8 mouse cellular contexts compared by ENCODE assay signal in the genomic region with DNA sequence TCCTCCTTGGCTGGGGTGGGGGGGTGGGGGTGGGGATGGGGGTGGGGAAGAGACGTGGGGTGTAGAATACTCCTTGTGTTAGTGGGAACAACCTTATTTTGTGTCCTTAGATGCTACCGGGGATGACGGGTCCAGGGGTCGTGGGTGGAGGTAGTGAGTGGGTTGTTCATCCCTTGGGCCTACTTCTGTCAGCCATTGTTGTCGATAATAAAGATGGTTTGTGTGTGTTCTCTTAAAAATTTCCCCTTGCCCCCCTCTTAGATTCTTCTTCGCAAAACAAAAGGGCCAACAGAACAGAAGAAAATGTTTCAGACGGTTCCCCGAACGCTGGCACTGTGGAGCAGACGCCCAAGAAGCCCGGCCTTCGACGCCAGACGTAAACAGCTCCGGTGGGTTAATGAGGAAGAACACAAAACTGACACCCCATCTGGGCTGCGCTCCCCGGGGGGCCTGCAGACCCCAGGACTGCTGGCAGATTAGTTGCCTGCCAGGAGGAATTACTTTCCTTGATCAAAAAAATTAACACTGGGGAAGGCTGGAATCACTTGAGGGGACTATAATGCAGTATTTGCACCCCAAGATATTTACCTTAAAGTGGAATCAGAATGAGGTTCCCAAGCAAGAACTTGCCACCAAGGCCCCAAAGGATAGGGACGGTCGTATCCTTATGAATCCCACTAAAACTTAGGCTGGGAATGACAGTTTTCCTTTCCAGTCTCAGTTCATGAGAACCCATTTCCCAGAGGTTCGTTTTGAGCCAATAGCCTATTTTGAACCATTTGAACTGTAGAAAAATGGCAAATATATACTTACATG. TPM values are rescaled to one million over a fixed set of nuclear protein-coding genes. Genes with fewer than 3 reads are reported as not detected.
A peak's percentile ranks its signal among the peaks of the same experiment; 100 is the strongest.
DNase-seq lines count a peak whose midpoint lies in the region; ATAC-seq and TF ChIP-seq lines count a peak whose summit lies in the region.

No protein-coding gene starts in this region.

- peak overlapping the region; percentile 95 for H3K4me2 ChIP-seq in heart, embryonic 13.5 days
- H3K4me2 ChIP-seq in intestine, embryonic 16.5 days (ENCODE audit: low read depth, low read length): peak overlapping the region; percentile 92
- H3K4me2 ChIP-seq in neural tube, embryonic 12.5 days (replicated peaks): peak overlapping the region; percentile 93

- H3K9ac ChIP-seq in heart, embryonic 13.5 days: peak overlapping the region; percentile 98
- H3K9ac ChIP-seq in intestine, embryonic 16.5 days (ENCODE audit: low read depth, low read length): peak overlapping the region; percentile 94
- peak overlapping the region; percentile 87 for H3K9ac ChIP-seq in neural tube, embryonic 12.5 days

- peaks cover 49% of the 10 kb centered on the region for H3K4me1 ChIP-seq in heart, embryonic 13.5 days
- H3K4me1 ChIP-seq in cortical plate, adult 2 months (ENCODE audit: control insufficient read depth, insufficient read depth, low read length): peaks cover 3% of the 10 kb centered on the region; the same call in 1 of the 2 replicates
- H3K4me1 ChIP-seq in intestine, embryonic 16.5 days (ENCODE audit: control insufficient read depth, insufficient read depth, low read length): peaks cover 21% of the 10 kb centered on the region
- peaks cover 42% of the 10 kb centered on the region for H3K4me1 ChIP-seq in neural tube, embryonic 12.5 days

- H3K4me3 ChIP-seq in heart, embryonic 13.5 days: peak overlapping the region; percentile 97
- peak overlapping the region; percentile 94 for H3K4me3 ChIP-seq in cortical plate, adult 2 months (ENCODE audit: insufficient read depth, low read length)
- H3K4me3 ChIP-seq in intestine, embryonic 16.5 days (ENCODE audit: low read length): peak overlapping the region; percentile 77
- H3K4me3 ChIP-seq in neural tube, embryonic 12.5 days: peak overlapping the region; percentile 90

- intact Hi-C loops in heart, postnatal 25 days (cut with DNase I): loop anchor here (5.0 kb wide), 1 partner anchor 130 kb away; a partner anchor contains a TSS

- no peak for TF ChIP-seq POLR2A in cortical plate, adult 2 months (IDR thresholded peaks at IDR 0.05; ENCODE audit: extremely low read depth, insufficient read depth, low read length)

- ATAC-seq in heart, embryonic 13.5 days (ENCODE audit: extremely low read depth, insufficient number of reproducible peaks, low FRiP score, low TSS enrichment): no peak
- no peak for ATAC-seq in intestine, embryonic 16.5 days
- no peak for ATAC-seq in neural tube, embryonic 12.5 days (ENCODE audit: low FRiP score, low read depth)

- H3K27ac ChIP-seq in heart, embryonic 13.5 days (replicated peaks): peak overlapping the region; percentile 99
- no peak overlapping the region for H3K27ac ChIP-seq in cortical plate, adult 2 months (ENCODE audit: insufficient read depth, low read length)
- H3K27ac ChIP-seq in intestine, embryonic 16.5 days (ENCODE audit: low read length): peak overlapping the region; percentile 14; the same call in 1 of the 2 replicates
- H3K27ac ChIP-seq in neural tube, embryonic 12.5 days: no peak overlapping the region

- DNase-seq in heart, postnatal 25 days (ENCODE audit: low spot score): no peak
- peak; percentile 27 for DNase-seq in CD4-positive helper T cell, adult 2 months (ENCODE audit: low read depth, low spot score)
- DNase-seq in layer of hippocampus, adult 11-12 months (ENCODE audit: low spot score): no peak
- no peak for DNase-seq in urinary bladder, postnatal 10 days (ENCODE audit: low spot score)

- 6% methylated on average over 20 of the region's 20 CpGs for WGBS in heart, embryonic 13.5 days
- WGBS in intestine, embryonic 16.5 days: 8% methylated on average over 20 of the region's 20 CpGs
- 7% methylated on average over 20 of the region's 20 CpGs for WGBS in neural tube, embryonic 12.5 days

- H3K9me3 ChIP-seq in heart, embryonic 13.5 days: no peaks in the 10 kb centered on the region
- no peaks in the 10 kb centered on the region for H3K9me3 ChIP-seq in intestine, embryonic 16.5 days (ENCODE audit: control insufficient read depth, low read length)
- H3K9me3 ChIP-seq in neural tube, embryonic 12.5 days: no peaks in the 10 kb centered on the region

- H3K36me3 ChIP-seq in heart, embryonic 13.5 days: peaks cover 22% of the 10 kb centered on the region
- no peaks in the 10 kb centered on the region for H3K36me3 ChIP-seq in intestine, embryonic 16.5 days (ENCODE audit: control insufficient read depth, insufficient read depth, low read length)
- no peaks in the 10 kb centered on the region for H3K36me3 ChIP-seq in neural tube, embryonic 12.5 days

- no peak for TF ChIP-seq CTCF in cortical plate, adult 2 months (IDR thresholded peaks at IDR 0.05; ENCODE audit: extremely low read depth, insufficient read depth, low read length)

- 0 out of 2 replicates have a peak, but pooled peaks cover 3% of the 10 kb centered on the region for H3K27me3 ChIP-seq in heart, embryonic 13.5 days (replicated peaks)
- H3K27me3 ChIP-seq in intestine, embryonic 16.5 days (replicated peaks; ENCODE audit: control insufficient read depth, insufficient read depth, low read length): no peaks in the 10 kb centered on the region
- H3K27me3 ChIP-seq in neural tube, embryonic 12.5 days (replicated peaks): no peaks in the 10 kb centered on the region

RNA-seq across cellular contexts. Expression of a gene that starts 1.7 kb away (rescaled TPM):
- polyA plus RNA-seq in heart, embryonic 13.5 days (2015; fragmentation: Nextera tagmentation; extraction: Ambion mirVana): 14.4 and 17.4 TPM in 2 replicates
- 10 to 100 TPM; 40.3 to 49.5 TPM for total RNA-seq in heart, postnatal 25 days (2021)
- 20.0 and 20.6 TPM in 2 replicates for polyA plus RNA-seq in cortical plate, adult 2 months (2012; rRNA removed)
- 10.6 and 12.4 TPM in 2 replicates for polyA plus RNA-seq in intestine, embryonic 16.5 days (2015; fragmentation: Nextera tagmentation; extraction: Ambion mirVana)
- polyA plus RNA-seq in neural tube, embryonic 12.5 days (2016; fragmentation: Nextera tagmentation; extraction: Ambion mirVana): 21.0 and 24.8 TPM in 2 replicates

RNA-seq across cellular contexts. Expression of a gene that starts 23.5 kb away (rescaled TPM):
- polyA plus RNA-seq in heart, embryonic 13.5 days (2015; fragmentation: Nextera tagmentation; extraction: Ambion mirVana): 8.5 and 8.6 TPM in 2 replicates
- 1 to 10 TPM; 3.3 to 5.1 TPM for total RNA-seq in heart, postnatal 25 days (2021)
- 24.4 and 24.5 TPM in 2 replicates for polyA plus RNA-seq in cortical plate, adult 2 months (2012; rRNA removed)
- polyA plus RNA-seq in intestine, embryonic 16.5 days (2015; fragmentation: Nextera tagmentation; extraction: Ambion mirVana): 8.1 and 9.5 TPM in 2 replicates
- 33.2 and 35.7 TPM in 2 replicates for polyA plus RNA-seq in neural tube, embryonic 12.5 days (2016; fragmentation: Nextera tagmentation; extraction: Ambion mirVana)

RNA-seq across cellular contexts. Expression of a gene that starts 59.6 kb away (rescaled TPM):
- polyA plus RNA-seq in heart, embryonic 13.5 days (2015; fragmentation: Nextera tagmentation; extraction: Ambion mirVana): 6.8 and 7.8 TPM in 2 replicates
- 1 to 10 TPM; 7.0 to 8.2 TPM for total RNA-seq in heart, postnatal 25 days (2021)
- polyA plus RNA-seq in cortical plate, adult 2 months (2012; rRNA removed): 2.7 and 2.9 TPM in 2 replicates
- polyA plus RNA-seq in intestine, embryonic 16.5 days (2015; fragmentation: Nextera tagmentation; extraction: Ambion mirVana): 2.8 and 3.5 TPM in 2 replicates
- 4.7 and 4.9 TPM in 2 replicates for polyA plus RNA-seq in neural tube, embryonic 12.5 days (2016; fragmentation: Nextera tagmentation; extraction: Ambion mirVana)

Comparison
In these comparisons a context has a peak if more than half of its experiments do, and no peak if none do; other contexts are left out.
1. H3K27ac ChIP-seq: peak in heart, embryonic 13.5 days (single experiment) and intestine, embryonic 16.5 days (single experiment); none in cortical plate, adult 2 months (single experiment) and neural tube, embryonic 12.5 days (single experiment).
2. Peak in every context shown above with its lines, with median percentiles within 50 percentile points of each other: H3K4me2 ChIP-seq, H3K4me3 ChIP-seq and H3K9ac ChIP-seq.